ENCODE assay signal across 21 mouse cellular contexts in the genomic region with DNA sequence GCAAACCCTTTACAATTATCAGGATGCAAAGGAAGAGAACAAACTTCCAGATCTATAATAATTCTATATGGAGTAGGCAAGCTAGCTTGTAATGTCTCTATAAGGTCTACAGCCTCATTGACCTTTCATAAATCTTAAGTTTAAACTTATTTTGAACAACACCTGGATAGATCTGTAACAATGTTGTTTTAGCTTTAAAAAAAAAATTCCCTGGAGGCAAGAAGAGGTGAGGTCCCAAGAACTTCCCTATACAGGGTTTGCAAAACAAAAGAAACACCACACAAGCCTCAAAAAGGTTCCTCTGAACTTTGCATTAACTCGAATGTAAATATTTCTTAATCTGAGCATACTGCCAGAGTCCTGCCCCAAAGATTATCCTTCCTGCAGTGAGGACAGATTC.
DNase-seq lines count a peak whose midpoint lies in the region; ATAC-seq and TF ChIP-seq lines count a peak whose summit lies in the region.
"Had no signal": no experiment of that assay in that cellular context is flagged by ENCODE, and none has a peak within 500 bp of the region (broad histone marks: within the 10 kb centered on the region; RNA-seq: fewer than 3 reads in every experiment).

No protein-coding gene starts in this region.

- ATAC-seq in kidney, embryonic 16.5 days (ENCODE audit: low FRiP score, low TSS enrichment) = no peak
- ATAC-seq: activated CD4-positive, CD25-positive, alpha-beta regulatory T cell, adult 4 months; CD4-positive, CD25-positive, alpha-beta regulatory T cell, adult 4 months; Patski had no signal

- DNase-seq in ES-E14 (ENCODE audit: low read depth, low spot score) = no peak
- peak; percentile 21 for DNase-seq in R1 (ENCODE audit: low read depth, low spot score)
- DNase-seq in adrenal gland, postnatal 10 days = no peak
- DNase-seq: adrenal gland, adult 2 months; adrenal gland, adult 8-10 months; adrenal gland, postnatal 14 days; adrenal gland, postnatal 25 days; adrenal gland, postnatal 36 days; B cell, adult 2 months; cerebellum, adult 11 months; cerebellum, adult 11-12 months; cerebellum, adult 18-20 months; cerebellum, adult 2 months; cerebellum, adult 8-10 months; cerebellum, adult 9-10 months had no signal

- no peak overlapping the region for H3K9ac ChIP-seq in ES-E14 (ENCODE audit: insufficient read depth, low read depth, low read length, poor library complexity, severe bottlenecking)
- no peak overlapping the region for H3K9ac ChIP-seq in kidney, embryonic 16.5 days (replicated peaks; ENCODE audit: low read length)

- H3K4me1 ChIP-seq in ES-E14 (ENCODE audit: control insufficient read depth in 2 of 2, insufficient read depth in 2 of 2, low read length in 2 of 2, poor library complexity in 1 of 2) = peaks cover 0 to 2% of the 10 kb centered on the region in 2 experiments; a peak in 2 of 4 replicates
- no peaks in the 10 kb centered on the region for H3K4me1 ChIP-seq in kidney, embryonic 16.5 days (ENCODE audit: insufficient read depth, low read length)

- no peak overlapping the region for H3K4me3 ChIP-seq in ES-E14 (ENCODE audit: insufficient read depth in 1 of 2, low read depth in 1 of 2, low read length in 2 of 2, poor library complexity in 1 of 2, severe bottlenecking in 1 of 2)
- H3K4me3 ChIP-seq in kidney, embryonic 16.5 days (ENCODE audit: low read length) = no peak overlapping the region

- 82% methylated on average over 1 of the region's 1 CpGs for WGBS in kidney, embryonic 16.5 days

- H3K27me3 ChIP-seq in kidney, embryonic 16.5 days (ENCODE audit: insufficient read depth, low read length) = no peaks in the 10 kb centered on the region
- H3K27me3 ChIP-seq: CH12.LX, Patski had no signal

- no peak overlapping the region for H3K4me2 ChIP-seq in kidney, embryonic 16.5 days (replicated peaks; ENCODE audit: low read depth, low read length)

- no peak overlapping the region for H3K27ac ChIP-seq in ES-E14 (ENCODE audit: insufficient read depth, low read depth, low read length, poor library complexity, severe bottlenecking)
- no peak overlapping the region for H3K27ac ChIP-seq in kidney, embryonic 16.5 days (ENCODE audit: low read length)

- in situ Hi-C loops in ES-E14 (cut with MboI; ENCODE audit: low sequenced_read_pairs in 2 of 2, unreplicated experiment in 2 of 2) = no loop called here

- H3K36me3 ChIP-seq in ES-E14 (ENCODE audit: control insufficient read depth, insufficient read depth, low read length, poor library complexity, severe bottlenecking) = no peaks in the 10 kb centered on the region
- H3K36me3 ChIP-seq in kidney, embryonic 16.5 days (ENCODE audit: insufficient read depth, low read length) = no peaks in the 10 kb centered on the region
- H3K36me3 ChIP-seq: G1E had no signal

- H3K9me3 ChIP-seq in ES-E14 (ENCODE audit: control insufficient read depth, insufficient read depth, low read depth, low read length) = no peaks in the 10 kb centered on the region; the same call in 1 of the 2 replicates
- H3K9me3 ChIP-seq in kidney, embryonic 16.5 days (ENCODE audit: low read length) = no peaks in the 10 kb centered on the region
- H3K9me3 ChIP-seq: G1E had no signal

TF ChIP-seq in ES-E14, 5 proteins besides CTCF, POLR2A, EP300 and RAD21:
- TF ChIP-seq MAFK (IDR thresholded peaks at IDR 0.05; ENCODE audit: insufficient read depth, low read depth, low read length) (no peak), ZNF384 (IDR thresholded peaks at IDR 0.05; ENCODE audit: low read depth, low read length) (peak; percentile 96), ZC3H11A (IDR thresholded peaks at IDR 0.05; ENCODE audit: borderline replicate concordance, low read depth, low read length) (no peak)
